In the genomic region with DNA sequence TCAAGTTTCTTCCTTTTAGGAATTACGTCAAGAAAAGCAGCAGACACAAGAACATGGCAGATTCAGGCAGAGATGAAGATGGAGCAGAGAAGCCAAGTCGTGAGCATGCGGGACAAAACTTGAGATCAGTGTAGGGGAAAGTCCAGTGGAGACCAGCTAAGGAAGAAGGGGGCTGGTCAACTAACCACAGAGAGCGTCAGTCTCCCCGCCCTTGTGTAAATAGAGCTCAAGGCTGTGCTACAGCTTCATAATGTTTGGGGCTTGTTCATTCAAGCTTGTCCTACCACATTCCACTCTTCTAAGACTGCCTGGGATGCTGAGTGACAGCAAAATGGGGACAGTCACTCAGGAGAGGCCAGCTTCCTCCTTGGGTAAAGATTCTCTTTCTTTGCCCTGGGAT, we compare ENCODE assay signal across 14 mouse cellular contexts.
DNase-seq lines count a peak whose midpoint lies in the region.
"Had no signal": no experiment of that assay in that cellular context is flagged by ENCODE, and none has a peak within 500 bp of the region (broad histone marks: within the 10 kb centered on the region; RNA-seq: fewer than 3 reads in every experiment).

No protein-coding gene starts in this region.

- peak; percentile 75 for DNase-seq in heart, adult 11 months
- DNase-seq in heart, adult 8-10 months (ENCODE audit: low spot score), result no peak
- DNase-seq in 416B (ENCODE audit: low read depth), result peak; percentile 64
- peak; percentile 43 for DNase-seq in kidney, adult 9 months
- DNase-seq in kidney, postnatal 4 days, result peak; percentile 14 to 40
- no peak for DNase-seq in right cerebral cortex, postnatal 36 days (ENCODE audit: low spot score in 2 of 2)
- no peak for DNase-seq in adrenal gland, adult 18-20 months (ENCODE audit: low spot score in 2 of 2)
- DNase-seq in left cerebral cortex, adult 9 months (ENCODE audit: low spot score in 2 of 2), result no peak
- DNase-seq: cerebellum, adult 11 months; cerebellum, postnatal 36 days; gastrocnemius, postnatal 36 days; heart, postnatal 36 days; liver, embryonic 13.5 days; lung, postnatal 4 days had no signal

Comparison
In these comparisons a context has a peak if more than half of its experiments do, and no peak if none do; other contexts are left out.
1. DNase-seq: peak in heart, adult 11 months (single experiment), 416B (single experiment), kidney, adult 9 months (single experiment) and kidney, postnatal 4 days (2 of 2); none in heart, adult 8-10 months (single experiment), right cerebral cortex, postnatal 36 days (0 of 2), adrenal gland, adult 18-20 months (0 of 2) and left cerebral cortex, adult 9 months (0 of 2).